Mouse (Mus musculus): ENCODE data around the gene Camsap1. TPM values are rescaled to one million over a fixed set of nuclear protein-coding genes. Genes with fewer than 3 reads are reported as not detected.

Camsap1 gene
- polyA plus RNA-seq, 1 experiment, result 63.0 TPM

- Histone ChIP-seq H3K4me3 (ENCODE audit: low read depth, low read length) (peak within 1 kb of the TSS; percentile 97), H3K9me3 (replicated peaks; ENCODE audit: control insufficient read depth, insufficient read depth, low read length, poor library complexity, severe bottlenecking) (no peaks in the 10 kb centered on the region), H3K27ac (ENCODE audit: insufficient read depth, low read length) (peak within 1 kb of the TSS; percentile 20), H3K9ac (ENCODE audit: low read depth, poor library complexity, severe bottlenecking) (peak within 1 kb of the TSS; percentile 67), H3K4me1 (ENCODE audit: control insufficient read depth, insufficient read depth, low read length) (no peaks in the 10 kb centered on the region), H3K36me3 (ENCODE audit: control insufficient read depth, insufficient read depth, low read length, poor library complexity, severe bottlenecking) (no peaks in the 10 kb centered on the region; the same call in 1 of the 2 replicates), H3K27me3 (ENCODE audit: control insufficient read depth, insufficient read depth, low read length, poor library complexity, severe bottlenecking) (no peaks in the 10 kb centered on the region)
- TF ChIP-seq POLR2A (IDR thresholded peaks at IDR 0.05; ENCODE audit: insufficient read depth, low read length), result no peak
- no peak for TF ChIP-seq CTCF (IDR thresholded peaks at IDR 0.05; ENCODE audit: low read depth, low read length)
- TF ChIP-seq EP300 (IDR thresholded peaks at IDR 0.05; ENCODE audit: insufficient read depth, low read depth, low read length), result no peak
These were observed 38.6 kb upstream of the Camsap1 start, which contains the start of gene Ubac1 for GRCm38 (mm10) chr2:26021561-26022257. Ubac1 (minus strand) TSS chr2:26021747.

- H3K4me3 ChIP-seq (ENCODE audit: low read depth, low read length), result peak overlapping the region; percentile 97
- H3K9ac ChIP-seq (ENCODE audit: low read depth, poor library complexity, severe bottlenecking), result peak overlapping the region; percentile 67
- no peaks in the 10 kb centered on the region for H3K9me3 ChIP-seq (replicated peaks; ENCODE audit: control insufficient read depth, insufficient read depth, low read length, poor library complexity, severe bottlenecking)
- H3K4me1 ChIP-seq (ENCODE audit: control insufficient read depth, insufficient read depth, low read length), result no peaks in the 10 kb centered on the region
- H3K27me3 ChIP-seq (ENCODE audit: control insufficient read depth, insufficient read depth, low read length, poor library complexity, severe bottlenecking), result no peaks in the 10 kb centered on the region
- TF ChIP-seq EP300 (IDR thresholded peaks at IDR 0.05; ENCODE audit: insufficient read depth, low read depth, low read length) (no peak), POLR2A (IDR thresholded peaks at IDR 0.05; ENCODE audit: insufficient read depth, low read length) (no peak), CTCF (IDR thresholded peaks at IDR 0.05; ENCODE audit: low read depth, low read length) (no peak)
- peak overlapping the region; percentile 20 for H3K27ac ChIP-seq (ENCODE audit: insufficient read depth, low read length)
- no peaks in the 10 kb centered on the region; the same call in 1 of the 2 replicates for H3K36me3 ChIP-seq (ENCODE audit: control insufficient read depth, insufficient read depth, low read length, poor library complexity, severe bottlenecking)
These were observed 37.9 kb upstream of the Camsap1 start for GRCm38 (mm10) chr2:26020714-26021560.

GRCm38 (mm10) chr2:26019923-26020322, 36.8 kb upstream of the Camsap1 start:
- Histone ChIP-seq H3K36me3 (ENCODE audit: control insufficient read depth, insufficient read depth, low read length, poor library complexity, severe bottlenecking) (peaks cover 6% of the 10 kb centered on the region), H3K9ac (ENCODE audit: low read depth, poor library complexity, severe bottlenecking) (no peak overlapping the region), H3K27me3 (ENCODE audit: control insufficient read depth, insufficient read depth, low read length, poor library complexity, severe bottlenecking) (no peaks in the 10 kb centered on the region), H3K4me1 (ENCODE audit: control insufficient read depth, insufficient read depth, low read length) (no peaks in the 10 kb centered on the region), H3K27ac (ENCODE audit: insufficient read depth, low read length) (no peak overlapping the region), H3K4me3 (ENCODE audit: low read depth, low read length) (no peak overlapping the region), H3K9me3 (replicated peaks; ENCODE audit: control insufficient read depth, insufficient read depth, low read length, poor library complexity, severe bottlenecking) (no peaks in the 10 kb centered on the region)
- no peak for TF ChIP-seq POLR2A (IDR thresholded peaks at IDR 0.05; ENCODE audit: insufficient read depth, low read length)
- TF ChIP-seq CTCF (IDR thresholded peaks at IDR 0.05; ENCODE audit: low read depth, low read length), result no peak
- no peak for TF ChIP-seq EP300 (IDR thresholded peaks at IDR 0.05; ENCODE audit: insufficient read depth, low read depth, low read length)

GRCm38 (mm10) chr2:26017326-26017725, 34.2 kb upstream of the Camsap1 start:
- peaks cover 12% of the 10 kb centered on the region for H3K36me3 ChIP-seq (ENCODE audit: control insufficient read depth, insufficient read depth, low read length, poor library complexity, severe bottlenecking)
- no peaks in the 10 kb centered on the region for H3K4me1 ChIP-seq (ENCODE audit: control insufficient read depth, insufficient read depth, low read length)
- H3K27me3 ChIP-seq (ENCODE audit: control insufficient read depth, insufficient read depth, low read length, poor library complexity, severe bottlenecking), result no peaks in the 10 kb centered on the region
- H3K27ac ChIP-seq (ENCODE audit: insufficient read depth, low read length), result no peak overlapping the region
- no peaks in the 10 kb centered on the region for H3K9me3 ChIP-seq (replicated peaks; ENCODE audit: control insufficient read depth, insufficient read depth, low read length, poor library complexity, severe bottlenecking)
- H3K4me3 ChIP-seq (ENCODE audit: low read depth, low read length), result no peak overlapping the region
- no peak for TF ChIP-seq POLR2A (IDR thresholded peaks at IDR 0.05; ENCODE audit: insufficient read depth, low read length)
- TF ChIP-seq CTCF (IDR thresholded peaks at IDR 0.05; ENCODE audit: low read depth, low read length), result no peak
- TF ChIP-seq EP300 (IDR thresholded peaks at IDR 0.05; ENCODE audit: insufficient read depth, low read depth, low read length), result no peak
- H3K9ac ChIP-seq (ENCODE audit: low read depth, poor library complexity, severe bottlenecking), result no peak overlapping the region

GRCm38 (mm10) chr2:26013674-26014073, 30.6 kb upstream of the Camsap1 start:
- no peak overlapping the region for H3K4me3 ChIP-seq (ENCODE audit: low read depth, low read length)
- no peaks in the 10 kb centered on the region for H3K9me3 ChIP-seq (replicated peaks; ENCODE audit: control insufficient read depth, insufficient read depth, low read length, poor library complexity, severe bottlenecking)
- TF ChIP-seq CTCF (IDR thresholded peaks at IDR 0.05; ENCODE audit: low read depth, low read length) (no peak), POLR2A (IDR thresholded peaks at IDR 0.05; ENCODE audit: insufficient read depth, low read length) (no peak), EP300 (IDR thresholded peaks at IDR 0.05; ENCODE audit: insufficient read depth, low read depth, low read length) (no peak)
- H3K36me3 ChIP-seq (ENCODE audit: control insufficient read depth, insufficient read depth, low read length, poor library complexity, severe bottlenecking), result peaks cover 22% of the 10 kb centered on the region
- H3K27ac ChIP-seq (ENCODE audit: insufficient read depth, low read length), result no peak overlapping the region
- no peak overlapping the region for H3K9ac ChIP-seq (ENCODE audit: low read depth, poor library complexity, severe bottlenecking)
- no peaks in the 10 kb centered on the region for H3K4me1 ChIP-seq (ENCODE audit: control insufficient read depth, insufficient read depth, low read length)
- no peaks in the 10 kb centered on the region for H3K27me3 ChIP-seq (ENCODE audit: control insufficient read depth, insufficient read depth, low read length, poor library complexity, severe bottlenecking)

All from ES-Bruce4 (cell line).